Mouse (Mus musculus) left cerebral cortex, postnatal 36 days (tissue): Measurements from ENCODE around the gene Nfkbie. TPM values are rescaled to one million over a fixed set of nuclear protein-coding genes. Genes with fewer than 3 reads are reported as not detected.
A peak's percentile ranks its signal among the peaks of the same experiment; 100 is the strongest.

Experiments used
- DNase-seq, 2 experiments: peaks; one replicate each; pipeline ENCODE4 v3.0.0; 2021 to 2022; ENCODE audit warnings: low spot score in 2 of 2, mixed read lengths in 1 of 2
- intact Hi-C: fragments of 180-260 bp; cut with DNase I; formaldehyde crosslinking; loops from one replicate; pipeline ENCODE4 v1.15.1; 2025
- total RNA-seq, 2 experiments: library from RNA; stranded (reverse); gene quantifications; 2 replicates each; pipeline ENCODE4 v1.2.3; 2021

Gene Nfkbie
- total RNA-seq: 1 to 10 TPM; 1.7 to 2.7 TPM

DNA sequence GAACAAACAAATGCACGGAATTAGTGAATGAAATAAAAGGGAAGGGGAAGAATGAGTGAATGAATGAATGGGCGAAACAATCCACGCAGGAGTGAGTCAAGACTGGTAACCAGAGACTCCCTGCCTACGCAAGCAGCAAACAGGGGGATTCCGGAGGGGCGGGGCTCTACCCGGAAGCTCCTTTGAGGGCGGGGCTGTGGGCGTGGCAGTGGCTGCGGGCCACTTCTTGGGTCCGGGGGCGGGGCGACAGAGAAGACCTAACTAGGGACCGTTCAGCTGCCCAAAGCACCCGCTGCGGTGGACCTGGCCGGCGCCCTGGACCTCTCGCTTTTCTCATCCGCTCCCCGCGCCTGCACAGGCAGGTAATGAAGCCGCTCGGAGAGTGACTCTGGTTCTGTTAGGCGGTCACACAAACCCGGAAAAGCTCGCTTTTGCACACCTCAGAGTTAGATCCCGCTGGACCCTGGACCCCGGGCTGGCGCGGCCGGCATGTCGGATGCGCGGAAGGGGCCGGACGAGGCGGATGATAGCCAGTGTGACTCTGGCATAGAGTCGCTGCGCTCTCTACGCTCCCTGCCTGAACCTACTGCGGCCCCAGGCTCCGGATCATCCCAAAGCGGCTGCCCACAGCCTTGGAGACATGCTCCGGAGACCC, at the start of gene Nfkbie:
Nfkbie (plus strand) TSS at position 252 of the 655 bp plus-strand sequence.
- peak; percentile 82 to 84 for DNase-seq
- intact Hi-C loops: no loop called here

DNA sequence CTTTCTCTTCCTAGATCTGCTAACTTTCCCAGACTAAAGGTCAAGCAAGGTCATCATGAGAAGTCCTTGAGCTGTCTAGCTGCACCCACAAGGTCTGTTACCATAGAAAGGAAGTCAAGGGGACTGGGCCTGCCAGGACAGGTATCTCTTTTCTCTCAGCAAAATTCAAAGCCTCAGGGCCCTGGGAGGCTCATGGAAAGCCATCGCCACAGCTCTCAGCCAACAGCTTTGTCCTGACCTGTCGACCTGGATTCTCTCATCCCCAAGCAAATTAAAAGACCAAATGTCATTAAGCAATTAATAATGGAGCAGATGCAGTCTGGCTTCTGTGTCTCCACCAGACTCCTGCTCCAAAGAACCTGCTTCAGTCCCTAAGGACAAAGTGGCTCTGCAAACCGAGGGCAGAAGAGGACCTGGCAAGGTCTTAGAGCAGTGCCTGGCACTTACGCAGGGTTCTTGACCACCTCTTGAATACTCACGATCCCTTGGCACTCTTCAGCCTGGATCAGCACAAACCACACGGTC, 49.5 kb upstream of the Nfkbie start:
- intact Hi-C loops: no loop called here
- no peak for DNase-seq

DNA sequence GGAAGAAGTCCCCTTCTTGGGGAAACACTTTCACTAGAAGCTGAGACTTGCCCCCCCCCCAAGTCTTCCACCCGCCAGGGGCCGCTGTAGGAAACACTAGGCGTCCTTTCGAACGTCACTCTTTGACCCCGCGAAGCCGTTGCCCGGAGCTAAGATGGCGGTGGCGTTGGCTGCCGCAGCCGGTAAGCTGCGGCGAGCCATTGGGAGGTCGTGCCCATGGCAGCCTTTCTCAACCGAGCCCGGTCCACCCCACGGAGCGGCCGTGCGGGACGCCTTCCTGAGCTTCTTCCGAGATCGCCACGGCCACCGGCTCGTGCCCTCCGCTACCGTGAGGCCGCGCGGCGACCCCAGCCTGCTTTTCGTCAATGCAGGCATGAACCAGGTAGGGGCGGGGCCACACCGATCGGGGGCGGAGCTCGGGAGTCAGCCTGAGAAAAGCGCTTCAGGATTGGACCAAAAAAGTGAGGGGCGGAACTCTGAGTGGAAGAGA, 48.8 kb upstream of the Nfkbie start, which contains the start of gene Aars2:
Aars2 (plus strand) TSS at position 142 of the 490 bp plus-strand sequence.
- intact Hi-C loops: no loop called here
- peak; percentile 93 for DNase-seq

DNA sequence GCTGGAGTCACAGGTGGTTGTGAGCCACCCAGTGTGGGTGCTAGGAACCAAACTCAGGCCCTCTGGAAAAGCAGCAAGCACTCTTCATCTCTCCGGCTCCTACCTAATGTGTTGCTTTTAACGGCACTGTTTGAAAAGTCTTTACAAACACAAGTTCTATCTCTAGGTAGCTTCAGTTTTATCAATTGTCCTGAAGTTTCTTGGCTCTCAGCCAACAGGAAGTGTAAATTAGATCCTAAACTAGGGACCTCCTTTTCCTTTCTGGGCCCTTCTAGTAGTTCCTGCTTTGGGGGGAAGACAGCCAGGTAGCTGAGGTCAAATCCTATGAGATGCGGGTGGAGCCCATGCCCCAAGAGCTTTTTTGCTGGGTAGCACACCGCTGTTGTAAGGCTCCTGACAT, 44.6 kb upstream of the Nfkbie start:
- no peak for DNase-seq
- intact Hi-C loops: no loop called here

DNA sequence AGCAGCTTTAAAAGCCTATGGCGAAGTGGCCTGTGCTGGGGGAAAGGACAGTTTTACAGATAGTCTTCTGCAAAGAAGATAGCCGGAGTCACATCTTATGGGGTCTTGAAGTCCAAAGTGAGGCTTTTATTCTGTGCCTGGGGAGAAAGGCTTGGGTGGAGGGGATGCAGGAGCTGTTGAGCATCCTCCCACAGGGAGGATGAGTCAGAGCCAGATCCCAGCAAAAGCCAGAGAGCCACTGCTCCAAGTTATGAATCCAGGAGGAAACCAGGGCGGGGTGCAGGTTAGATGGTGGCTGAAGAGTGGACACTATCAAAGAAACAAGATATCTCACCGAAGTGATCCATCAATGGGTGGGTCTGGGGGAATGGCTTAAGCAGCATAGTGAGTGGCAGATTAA, 43.7 kb upstream of the Nfkbie start:
- no peak for DNase-seq
- intact Hi-C loops: no loop called here

DNA sequence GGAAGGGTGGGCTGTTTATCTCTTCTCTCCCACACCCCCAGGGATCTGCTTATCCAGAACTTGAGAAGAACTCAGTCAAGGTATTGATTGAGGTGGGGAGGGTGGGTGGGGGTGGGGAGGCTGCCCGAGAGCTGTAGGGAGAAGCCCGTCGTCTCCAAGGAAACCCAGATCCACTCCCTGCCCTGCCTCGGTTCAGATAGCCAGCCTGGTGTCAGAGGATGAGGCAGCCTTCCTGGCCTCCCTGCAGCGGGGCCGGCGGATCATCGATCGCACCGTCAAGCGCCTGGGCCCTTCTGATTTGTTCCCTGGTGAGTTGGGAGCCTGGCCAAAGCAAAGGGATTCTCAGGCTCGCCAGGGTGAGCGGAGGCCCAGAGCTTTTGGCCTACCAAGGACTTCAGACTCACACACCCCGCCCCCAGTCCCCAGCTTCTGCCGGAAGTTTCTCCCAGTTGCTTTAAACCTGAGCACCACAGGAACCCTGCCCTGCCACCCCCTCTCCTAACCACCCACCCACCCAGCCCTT, 40.2 kb upstream of the Nfkbie start:
- DNase-seq: no peak
- intact Hi-C loops: no loop called here

DNA sequence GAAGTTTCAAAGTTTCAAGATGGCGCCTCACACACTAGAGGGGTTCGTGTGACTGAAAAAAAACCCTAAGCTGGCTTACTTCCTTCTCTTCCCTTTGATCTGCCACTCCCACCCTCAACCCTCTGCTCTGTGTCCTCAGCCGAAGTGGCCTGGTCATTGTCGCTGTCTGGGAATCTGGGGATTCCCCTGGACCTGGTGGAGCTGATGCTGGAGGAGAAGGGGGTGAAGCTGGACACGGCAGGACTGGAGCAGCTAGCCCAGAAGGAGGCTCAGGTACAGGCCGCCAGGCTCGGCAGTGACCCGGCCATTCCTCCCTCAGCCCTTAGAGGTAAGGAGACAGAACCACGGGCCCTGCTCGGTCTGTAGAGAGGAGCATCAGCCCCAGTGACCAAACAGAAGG, 39.7 kb upstream of the Nfkbie start:
- intact Hi-C loops: loop anchor here (1.0 kb wide), 1 partner anchor 34 kb away; no protein-coding TSS in a partner anchor
- DNase-seq: no peak

DNA sequence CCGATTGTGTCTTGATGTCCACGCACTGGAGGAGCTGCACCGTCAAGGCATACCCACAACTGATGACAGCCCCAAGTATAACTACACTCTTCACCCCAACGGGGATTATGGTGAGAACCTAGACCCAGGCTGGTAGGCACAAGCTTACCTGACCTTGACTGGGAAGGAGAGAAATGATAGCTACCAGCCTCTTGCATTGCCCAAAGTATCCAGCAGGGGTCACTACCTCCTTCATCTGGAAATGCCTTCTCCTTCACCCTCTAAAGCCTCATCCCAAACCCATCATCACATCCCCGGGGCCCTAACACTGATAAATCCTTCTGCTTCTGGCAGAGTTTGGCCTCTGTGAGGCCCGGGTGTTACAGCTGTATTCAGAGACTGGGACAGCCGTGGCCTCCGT, 39.0 kb upstream of the Nfkbie start:
- DNase-seq: peak; percentile 78 to 80
- intact Hi-C loops: loop anchor here (1.0 kb wide), 1 partner anchor 34 kb away; no protein-coding TSS in a partner anchor

DNA sequence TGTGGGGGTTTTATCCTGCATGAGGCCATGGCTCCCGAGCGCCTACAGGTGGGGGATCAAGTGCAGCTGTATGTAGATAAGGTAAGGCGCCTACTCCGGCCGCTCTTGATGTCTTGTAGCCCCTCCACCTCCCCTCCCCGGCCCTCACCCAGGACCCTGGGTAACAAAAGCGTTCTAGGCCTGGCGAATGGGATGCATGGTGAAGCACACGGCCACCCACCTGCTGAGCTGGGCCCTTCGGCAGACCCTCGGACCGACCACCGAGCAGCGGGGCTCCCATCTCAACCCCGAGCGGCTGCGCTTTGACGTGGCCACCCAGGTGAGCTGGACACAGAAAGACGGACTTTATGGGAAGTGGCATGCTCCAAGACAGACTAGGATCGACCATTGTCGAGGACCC, 38.4 kb upstream of the Nfkbie start:
- no peak for DNase-seq
- intact Hi-C loops: no loop called here

DNA sequence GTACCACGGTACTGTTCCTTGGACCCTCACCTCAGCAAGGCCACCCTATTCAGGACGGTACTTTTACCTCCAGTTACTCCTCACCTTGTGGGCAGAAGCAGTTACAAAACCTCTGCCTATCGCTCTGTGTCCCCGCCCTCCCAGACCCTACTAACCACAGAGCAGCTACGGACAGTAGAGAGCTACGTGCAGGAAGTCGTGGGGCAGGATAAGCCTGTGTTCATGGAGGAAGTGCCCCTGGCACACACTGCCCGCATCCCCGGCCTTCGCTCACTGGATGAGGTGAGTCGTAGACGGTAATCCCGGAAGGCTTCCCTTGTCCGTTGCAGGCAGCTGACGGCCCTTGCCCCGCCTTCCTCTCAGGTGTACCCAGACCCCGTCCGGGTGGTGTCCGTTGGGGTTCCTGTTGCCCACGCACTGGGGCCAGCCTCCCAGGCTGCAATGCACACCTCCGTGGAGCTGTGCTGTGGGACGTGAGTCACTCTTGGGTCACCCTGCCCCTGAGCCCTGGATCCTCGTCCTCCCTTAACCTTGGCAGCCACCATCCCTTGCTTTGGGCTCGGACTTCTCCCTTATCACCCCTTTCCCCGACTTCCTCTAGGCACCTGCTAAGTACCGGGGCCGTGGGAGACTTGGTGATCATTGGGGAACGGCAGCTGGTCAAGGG, 37.8 kb upstream of the Nfkbie start:
- intact Hi-C loops: no loop called here
- no peak for DNase-seq

DNA sequence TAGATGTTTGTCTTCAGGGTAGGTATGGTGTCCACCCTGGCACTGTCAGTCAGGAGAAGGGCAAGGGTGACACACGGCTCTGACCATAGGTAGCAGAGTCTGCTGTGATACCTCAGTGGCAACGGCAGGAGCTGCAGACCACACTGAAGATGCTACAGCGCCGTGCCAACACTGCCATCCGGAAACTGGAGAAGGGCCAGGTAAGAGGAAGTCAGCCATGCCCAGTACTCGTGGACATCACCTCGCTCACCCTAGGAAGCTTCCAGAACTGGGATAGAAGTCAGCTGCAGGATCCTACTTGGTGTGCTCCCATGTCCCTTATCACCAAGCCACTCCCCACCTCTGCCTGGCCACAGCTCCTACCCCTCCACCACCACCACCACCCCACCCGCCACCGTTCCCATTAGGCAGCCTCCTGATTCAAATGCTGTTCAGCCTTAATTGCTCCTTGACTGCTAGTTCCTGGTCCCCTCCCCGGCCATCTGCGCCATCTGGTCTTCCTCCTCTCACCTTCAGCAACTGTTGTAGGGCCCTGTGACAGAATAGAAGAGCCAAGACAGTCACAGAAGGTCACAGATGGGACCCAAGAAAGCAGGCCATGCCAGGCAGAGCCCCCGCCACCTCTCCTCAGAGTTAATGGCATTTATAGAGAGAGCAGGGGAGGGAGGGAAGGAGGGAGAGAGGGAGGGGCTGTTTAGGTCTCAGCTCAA, 36.6 kb upstream of the Nfkbie start:
- no peak for DNase-seq
- intact Hi-C loops: no loop called here

DNA sequence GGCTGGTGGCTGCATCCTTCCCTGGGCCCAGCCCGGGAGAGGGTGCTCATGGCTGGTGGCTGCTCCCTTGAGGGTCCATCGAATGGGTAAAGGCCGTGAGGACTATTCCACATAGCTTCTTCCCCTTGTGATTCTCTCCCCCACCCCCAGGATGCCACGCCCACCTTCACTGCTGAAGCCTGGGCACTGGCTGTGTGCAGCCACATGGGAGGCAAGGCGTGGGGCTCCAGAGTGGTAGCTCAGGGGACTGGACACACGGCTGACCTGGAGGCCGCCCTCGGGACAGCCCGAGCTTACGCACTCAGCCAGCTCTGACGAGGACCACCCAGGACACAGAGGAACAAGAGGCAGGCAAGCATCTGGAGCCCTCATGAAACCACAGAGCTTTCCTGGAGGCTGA, 35.4 kb upstream of the Nfkbie start:
- intact Hi-C loops: no loop called here
- DNase-seq: no peak

DNA sequence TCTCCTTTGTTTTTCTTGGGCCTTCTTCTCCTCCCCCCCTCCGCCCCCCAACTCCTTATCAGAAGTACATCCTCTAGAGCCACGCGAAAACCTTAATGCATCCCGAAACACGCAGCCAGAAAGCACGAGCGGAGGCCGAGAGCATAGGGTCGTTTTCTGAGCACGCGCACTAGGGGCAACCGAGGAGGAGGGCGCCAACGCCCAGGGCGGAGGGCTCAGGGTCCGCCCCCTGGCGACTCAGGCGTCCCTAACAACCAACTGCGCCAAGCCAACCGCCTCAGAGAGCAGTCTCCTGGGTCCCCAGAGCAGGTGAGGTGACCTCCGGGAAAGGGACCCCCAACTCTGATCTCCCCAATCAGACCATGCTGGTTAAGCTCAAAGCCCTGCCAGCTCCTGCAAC, 32.2 kb upstream of the Nfkbie start, which contains the start of gene Tcte1:
Tcte1 (plus strand) TSS at position 172 of the 400 bp plus-strand sequence.
- intact Hi-C loops: no loop called here
- no peak for DNase-seq

DNA sequence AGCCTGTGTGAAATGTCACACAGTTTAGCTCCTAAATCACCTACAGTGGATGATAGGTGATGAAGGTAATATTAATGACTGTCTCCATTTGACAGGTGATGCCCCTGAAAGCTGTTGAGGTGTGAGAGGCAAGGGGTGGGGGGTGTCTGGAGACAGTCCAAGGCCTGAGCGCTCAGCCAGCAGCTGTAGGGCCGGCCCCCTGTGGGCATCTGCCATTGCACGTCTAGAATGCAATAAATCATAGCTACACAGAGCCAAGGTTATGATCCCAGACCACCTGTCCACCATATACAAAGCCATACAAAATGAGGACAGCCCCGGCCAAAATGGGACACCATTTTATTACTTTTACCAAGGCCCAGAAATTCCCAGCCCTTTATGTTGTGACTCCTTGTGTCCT, 30.5 kb upstream of the Nfkbie start:
- intact Hi-C loops: no loop called here
- no peak for DNase-seq

DNA sequence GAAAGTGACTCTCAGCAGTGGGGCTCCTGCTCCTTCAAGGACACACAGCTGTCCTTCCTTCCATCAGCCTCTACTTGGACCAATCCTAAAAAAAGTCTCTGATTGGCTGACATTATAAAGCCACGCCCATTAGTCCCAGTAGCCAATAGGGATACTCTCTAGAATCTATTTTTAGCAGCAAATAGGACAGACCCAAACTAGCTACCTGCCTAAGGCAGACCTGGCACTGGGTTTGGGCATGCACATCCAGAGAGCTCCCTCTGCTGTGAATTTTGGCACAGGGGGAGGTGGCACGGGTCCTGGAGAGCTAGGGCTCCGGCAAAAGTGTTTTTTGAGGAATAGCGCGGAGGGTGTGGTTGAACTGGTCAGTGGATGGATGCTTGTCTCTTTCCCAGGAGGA, 28.9 kb upstream of the Nfkbie start:
- intact Hi-C loops: no loop called here

DNA sequence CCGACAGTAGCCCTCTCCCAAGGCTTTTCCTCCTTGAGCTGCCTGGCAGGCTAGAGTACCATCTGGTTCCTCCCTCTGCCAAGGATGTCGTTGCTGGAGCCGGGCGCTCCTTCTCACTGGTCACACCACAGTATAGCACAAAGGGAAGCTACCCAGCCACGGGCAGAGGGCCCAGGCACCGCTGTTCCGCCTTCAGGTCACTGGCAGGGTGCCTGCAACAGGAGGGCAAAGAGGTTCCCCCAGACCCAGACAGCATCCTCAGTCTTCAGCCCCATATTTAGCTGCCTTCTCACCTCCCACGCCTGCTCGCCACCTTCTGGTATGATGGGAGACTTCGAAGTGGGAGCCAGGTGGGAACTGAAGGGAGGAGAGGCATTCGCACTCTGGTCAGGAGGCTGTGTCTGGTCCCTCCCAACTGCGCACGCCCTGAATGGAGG, 25.1 kb upstream of the Nfkbie start:
- peak; percentile 83 to 86 for DNase-seq
- intact Hi-C loops: no loop called here

More for the DNA sequence above, 28.9 kb upstream of the Nfkbie start:
- no peak for DNase-seq

DNA sequence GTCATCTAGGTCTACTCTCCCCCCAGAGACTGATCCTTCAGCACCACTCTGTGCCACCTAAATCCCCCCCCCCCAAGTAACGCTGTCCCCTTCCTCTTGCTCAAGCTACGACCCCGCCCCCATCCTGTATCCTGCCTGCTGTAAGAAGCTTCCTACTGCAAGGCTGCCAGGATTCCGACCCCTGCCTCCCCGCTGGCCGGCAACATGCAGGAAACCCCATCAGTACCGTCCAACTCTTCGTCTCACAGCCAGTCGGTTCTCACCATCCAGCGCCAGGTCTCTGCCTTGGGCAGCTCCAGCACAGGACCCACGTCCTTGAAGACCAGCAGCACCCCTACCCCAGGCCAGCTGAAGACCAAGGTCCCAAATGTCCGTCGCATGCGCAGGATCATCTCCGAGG, 22.6 kb upstream of the Nfkbie start:
- DNase-seq: no peak
- intact Hi-C loops: no loop called here

DNA sequence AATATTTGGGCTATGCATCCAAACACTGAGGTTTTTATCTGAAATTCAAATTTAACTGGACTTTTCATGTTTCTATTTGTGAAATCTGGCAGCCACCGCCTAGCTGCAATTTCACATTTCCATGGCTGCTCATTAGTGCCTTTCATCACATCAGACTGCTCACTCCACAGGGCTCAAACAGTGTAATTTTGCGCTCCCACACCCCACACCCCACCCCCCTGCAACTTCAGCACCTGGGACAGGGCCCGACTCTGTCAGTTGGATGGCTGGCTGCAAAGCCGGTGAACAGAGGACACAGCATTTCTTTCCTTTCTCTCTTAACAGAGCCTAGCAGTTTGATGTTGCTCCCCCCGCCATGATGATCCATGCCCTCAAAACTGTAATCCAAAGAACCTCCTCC, 19.2 kb upstream of the Nfkbie start:
- no peak for DNase-seq
- intact Hi-C loops: no loop called here

DNA sequence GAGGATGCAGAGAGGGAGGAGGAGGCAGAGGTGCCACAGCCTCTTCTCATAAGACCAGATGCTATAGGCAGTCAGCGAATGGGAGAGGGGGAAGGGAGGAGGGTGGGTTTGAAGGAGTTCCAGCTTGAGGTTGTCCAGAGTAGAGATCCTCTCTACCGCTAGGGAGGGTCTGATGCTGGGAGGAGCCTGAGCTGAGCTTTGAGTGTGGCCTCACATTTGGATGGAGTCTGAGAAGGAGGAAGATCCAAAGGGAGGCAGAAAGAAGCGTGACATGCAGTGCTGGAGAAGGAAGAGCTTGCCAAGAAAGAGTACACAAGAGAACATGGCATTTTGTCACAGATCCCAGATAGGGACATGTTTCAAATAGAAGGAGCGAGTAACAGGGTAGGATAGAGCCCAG, 17.1 kb upstream of the Nfkbie start:
- intact Hi-C loops: no loop called here

DNA sequence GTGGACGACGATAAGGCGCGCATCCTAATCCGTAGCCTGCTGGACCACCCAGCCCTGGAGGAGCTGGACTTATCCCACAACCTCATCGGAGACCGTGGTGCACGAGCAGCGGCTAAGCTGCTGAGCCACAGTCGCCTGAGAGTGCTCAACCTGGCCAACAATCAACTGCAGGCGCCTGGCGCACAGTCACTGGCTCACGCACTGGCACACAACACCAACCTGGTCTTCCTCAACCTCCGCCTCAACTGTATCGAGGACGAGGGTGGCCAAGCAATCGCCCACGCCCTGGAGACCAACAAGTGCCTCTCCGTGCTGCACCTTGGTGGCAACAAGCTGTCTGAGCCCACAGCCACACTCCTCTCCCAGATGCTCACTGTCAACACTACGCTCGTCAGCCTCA, 15.8 kb upstream of the Nfkbie start:
- intact Hi-C loops: no loop called here
- DNase-seq: peak in 1 of 2 experiments; percentile 60

More for the DNA sequence above, 17.1 kb upstream of the Nfkbie start:
- DNase-seq: no peak
